Mouse (Mus musculus) CD4-positive helper T cell, adult 2 months (primary cell): ENCODE results near the gene 9130023H24Rik.

ENCODE experiments used
- DNase-seq: peaks from one replicate; pipeline ENCODE4 v3.0.0-alpha.2; 2012; ENCODE audit warnings: low read depth, missing footprints, low spot score

9130023H24Rik gene

GRCm38 (mm10) chr7:128246496-128247391 is 8.9 kb upstream of the 9130023H24Rik start, which contains the start of gene Tgfb1i1:
Tgfb1i1 (plus strand) TSS chr7:128246812.
- no peak for DNase-seq

GRCm38 (mm10) chr7:128245547-128245946 is 7.7 kb upstream of the 9130023H24Rik start:
- DNase-seq: no peak

- DNase-seq: no peak
These were observed 6.7 kb upstream of the 9130023H24Rik start for GRCm38 (mm10) chr7:128244410-128245025.

- DNase-seq: no peak
These were observed 6.1 kb upstream of the 9130023H24Rik start for GRCm38 (mm10) chr7:128243921-128244320.

GRCm38 (mm10) chr7:128242331-128242730 is 4.5 kb upstream of the 9130023H24Rik start:
- DNase-seq: no peak

- no peak for DNase-seq
These were observed 2.4 kb upstream of the 9130023H24Rik start for GRCm38 (mm10) chr7:128240131-128240784.

GRCm38 (mm10) chr7:128238991-128239390 is 1.2 kb upstream of the 9130023H24Rik start:
- DNase-seq: peak; percentile 64

- no peak for DNase-seq
These were observed 271 bp downstream of the 9130023H24Rik start for GRCm38 (mm10) chr7:128237593-128237926.

- DNase-seq: peak; percentile 80
These were observed 807 bp downstream of the 9130023H24Rik start, which contains the start of gene Armc5 for GRCm38 (mm10) chr7:128236856-128237592. Armc5 (plus strand) TSS chr7:128237342.

GRCm38 (mm10) chr7:128236426-128236825 is 1.4 kb downstream of the 9130023H24Rik start:
- DNase-seq: peak; percentile 29

GRCm38 (mm10) chr7:128235481-128235880 is 2.4 kb downstream of the 9130023H24Rik start:
- DNase-seq: no peak

- DNase-seq: no peak
These were observed 3.0 kb downstream of the 9130023H24Rik start for GRCm38 (mm10) chr7:128234796-128235195.

GRCm38 (mm10) chr7:128231741-128232140 is 6.1 kb downstream of the 9130023H24Rik start:
- DNase-seq: no peak

- DNase-seq: no peak
These were observed 16.9 kb downstream of the 9130023H24Rik start for GRCm38 (mm10) chr7:128220936-128221335.

- no peak for DNase-seq
These were observed 17.9 kb downstream of the 9130023H24Rik start for GRCm38 (mm10) chr7:128219952-128220351.

- no peak for DNase-seq
These were observed 28.0 kb downstream of the 9130023H24Rik start for GRCm38 (mm10) chr7:128209826-128210225.

- peak; percentile 68 for DNase-seq
These were observed 29.6 kb downstream of the 9130023H24Rik start for GRCm38 (mm10) chr7:128208187-128208586.

- no peak for DNase-seq
These were observed 31.7 kb downstream of the 9130023H24Rik start, which contains the start of gene Cox6a2 for GRCm38 (mm10) chr7:128206152-128206551. Cox6a2 (minus strand) TSS chr7:128206387.

GRCm38 (mm10) chr7:128205695-128206094 is 32.1 kb downstream of the 9130023H24Rik start:
- no peak for DNase-seq

GRCm38 (mm10) chr7:128204179-128204578 is 33.7 kb downstream of the 9130023H24Rik start:
- DNase-seq: no peak

- DNase-seq: no peak
These were observed 34.8 kb downstream of the 9130023H24Rik start for GRCm38 (mm10) chr7:128203071-128203470.
